Mouse (Mus musculus) erythroblast, embryonic 14.5 days (primary cell): ENCODE results near the gene Acad12. TPM values are rescaled to one million over a fixed set of nuclear protein-coding genes. Genes with fewer than 3 reads are reported as not detected.

Experiments
- H3K27me3 ChIP-seq: 2 replicates; pipeline ENCODE4 v1.6.1; 2012; ENCODE audit warnings: inconsistent platforms; ENCODE audit not compliant: control insufficient read depth
- H3K36me3 ChIP-seq: 2 replicates; pipeline ENCODE4 v1.6.1; 2012; ENCODE audit warnings: mild to moderate bottlenecking, inconsistent platforms; ENCODE audit not compliant: control insufficient read depth
- H3K4me1 ChIP-seq: 2 replicates; pipeline ENCODE4 v1.6.1; 2012; ENCODE audit warnings: inconsistent platforms; ENCODE audit not compliant: control insufficient read depth
- H3K4me3 ChIP-seq: replicated peaks from 2 replicates; pipeline ENCODE3; 2012; ENCODE audit warnings: moderate library complexity, mild to moderate bottlenecking, inconsistent platforms
- H3K9me3 ChIP-seq: 2 replicates; pipeline ENCODE4 v1.6.1; 2012; ENCODE audit warnings: low read length, inconsistent platforms, mixed read lengths; ENCODE audit not compliant: control insufficient read depth
- GATA1 ChIP-seq: IDR thresholded peaks from 2 replicates; pipeline ENCODE4 v1.6.1; 2012; ENCODE audit warnings: low read length, inconsistent platforms, mixed read lengths
- TAL1 ChIP-seq: IDR thresholded peaks from 3 replicates; pipeline ENCODE4 v1.6.1; 2012; ENCODE audit warnings: low read length, inconsistent platforms, mixed read lengths
- polyA plus RNA-seq: library from polyadenylated mRNA; stranded (reverse); fragments of >175 nt; gene quantifications from 2 replicates; pipeline ENCODE4 v1.2.3, GENCODE M21; 2012

Gene Acad12
- polyA plus RNA-seq, 1 experiment: 0.06 TPM

DNA sequence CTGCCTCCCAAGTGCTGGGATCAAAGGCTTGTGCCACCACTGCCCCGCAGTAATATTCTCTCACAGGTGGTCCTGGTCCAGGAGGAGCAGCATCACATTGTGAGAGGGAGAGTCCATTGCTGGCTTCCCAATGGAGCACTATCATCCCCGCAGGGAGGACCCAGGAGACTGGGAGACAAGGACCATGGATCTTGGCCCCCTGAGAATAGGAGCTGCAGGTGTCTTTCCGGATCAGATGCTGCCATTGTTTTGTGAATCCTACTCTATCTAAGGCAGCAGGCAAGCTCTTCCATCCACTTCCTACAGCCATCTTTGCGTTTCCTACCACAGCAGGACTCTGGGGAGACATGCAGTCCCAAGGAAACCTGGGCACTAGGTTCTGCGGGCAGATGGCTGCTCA, 33.0 kb downstream of the Acad12 start:
- H3K27me3 ChIP-seq: no peaks in the 10 kb centered on the region
- H3K4me1 ChIP-seq: peaks cover 26% of the 10 kb centered on the region
- TF ChIP-seq GATA1: no peak
- no peak for TF ChIP-seq TAL1
- H3K9me3 ChIP-seq: no peaks in the 10 kb centered on the region
- no peak overlapping the region for H3K4me3 ChIP-seq
- H3K36me3 ChIP-seq: no peaks in the 10 kb centered on the region; the same call in 1 of the 2 replicates

GRCm38 (mm10) chr5:121585005-121585404, 33.7 kb downstream of the Acad12 start:
- peaks cover 26% of the 10 kb centered on the region for H3K4me1 ChIP-seq
- no peak overlapping the region for H3K4me3 ChIP-seq
- TF ChIP-seq TAL1: no peak
- TF ChIP-seq GATA1: no peak
- no peaks in the 10 kb centered on the region for H3K27me3 ChIP-seq
- H3K9me3 ChIP-seq: no peaks in the 10 kb centered on the region
- peaks cover 4% of the 10 kb centered on the region; the same call in 1 of the 2 replicates for H3K36me3 ChIP-seq

GRCm38 (mm10) chr5:121583765-121584501, 34.8 kb downstream of the Acad12 start:
- Histone ChIP-seq H3K4me3 (no peak overlapping the region), H3K36me3 (peaks cover 15% of the 10 kb centered on the region), H3K27me3 (no peaks in the 10 kb centered on the region), H3K9me3 (no peaks in the 10 kb centered on the region), H3K4me1 (peaks cover 26% of the 10 kb centered on the region)
- TF ChIP-seq GATA1: no peak
- TF ChIP-seq TAL1: no peak

GRCm38 (mm10) chr5:121581945-121582344, 36.8 kb downstream of the Acad12 start:
- no peaks in the 10 kb centered on the region for H3K27me3 ChIP-seq
- no peak for TF ChIP-seq GATA1
- TF ChIP-seq TAL1: no peak
- no peaks in the 10 kb centered on the region for H3K9me3 ChIP-seq
- peaks cover 22% of the 10 kb centered on the region for H3K4me1 ChIP-seq
- no peak overlapping the region for H3K4me3 ChIP-seq
- H3K36me3 ChIP-seq: peaks cover 30% of the 10 kb centered on the region

DNA sequence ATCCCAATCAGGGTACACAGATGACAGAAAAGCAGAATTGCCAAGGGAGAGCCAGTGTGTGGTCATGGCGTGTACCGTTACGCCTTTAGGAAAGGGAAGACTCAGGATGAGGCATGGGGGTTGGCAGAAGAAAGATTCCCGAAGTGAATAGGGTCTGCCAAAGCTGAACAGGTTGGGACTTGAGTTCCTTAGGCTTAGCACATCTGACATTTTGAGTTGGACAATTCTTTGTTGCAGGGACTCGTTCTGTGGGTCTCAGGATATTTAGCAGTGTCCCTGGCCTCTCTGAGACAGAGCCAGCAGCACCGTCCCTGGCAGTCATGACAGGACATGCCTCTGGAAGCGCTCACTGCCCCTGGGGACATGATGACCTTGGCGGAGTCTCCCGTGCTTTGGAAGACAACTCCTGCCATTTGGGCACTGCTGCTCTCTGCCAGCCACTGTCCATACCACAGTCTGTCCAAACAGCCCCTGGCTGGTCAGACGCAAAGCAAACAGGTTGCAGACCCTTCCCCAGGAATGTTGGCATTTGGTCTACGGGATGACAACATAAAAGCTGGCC, 41.7 kb downstream of the Acad12 start:
- no peaks in the 10 kb centered on the region for H3K4me1 ChIP-seq
- no peaks in the 10 kb centered on the region for H3K9me3 ChIP-seq
- H3K27me3 ChIP-seq: no peaks in the 10 kb centered on the region
- no peak overlapping the region for H3K4me3 ChIP-seq
- H3K36me3 ChIP-seq: peaks cover 75% of the 10 kb centered on the region
- TF ChIP-seq GATA1 (no peak), TAL1 (no peak)

DNA sequence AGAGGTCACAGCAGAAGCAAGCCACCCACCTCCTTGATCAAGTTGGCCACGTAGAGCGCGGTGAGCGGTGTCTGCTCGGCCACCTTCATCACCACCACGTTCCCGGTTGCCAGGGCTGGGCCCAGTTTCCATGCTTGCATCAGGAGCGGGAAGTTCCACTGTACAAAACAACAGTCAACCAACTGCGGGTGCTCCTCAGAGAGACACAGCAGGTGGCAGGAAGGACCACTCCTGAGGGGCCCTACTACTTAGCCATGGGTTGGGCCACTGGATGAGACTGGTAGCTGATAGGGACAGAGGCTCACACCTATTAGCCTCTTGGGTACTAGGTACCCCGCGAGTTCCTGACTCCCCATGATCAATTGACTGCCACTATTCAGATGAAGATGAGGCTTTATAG, 42.9 kb downstream of the Acad12 start:
- Histone ChIP-seq H3K4me1 (no peaks in the 10 kb centered on the region), H3K27me3 (no peaks in the 10 kb centered on the region), H3K4me3 (no peak overlapping the region), H3K9me3 (no peaks in the 10 kb centered on the region), H3K36me3 (peaks cover 86% of the 10 kb centered on the region)
- TF ChIP-seq TAL1: no peak
- TF ChIP-seq GATA1: no peak

GRCm38 (mm10) chr5:121574145-121574544, 44.6 kb downstream of the Acad12 start:
- Histone ChIP-seq H3K36me3 (peaks cover 84% of the 10 kb centered on the region), H3K4me1 (no peaks in the 10 kb centered on the region), H3K27me3 (no peaks in the 10 kb centered on the region), H3K4me3 (no peak overlapping the region), H3K9me3 (no peaks in the 10 kb centered on the region)
- TF ChIP-seq GATA1: no peak
- no peak for TF ChIP-seq TAL1

GRCm38 (mm10) chr5:121570787-121571186, 48.0 kb downstream of the Acad12 start:
- no peaks in the 10 kb centered on the region for H3K9me3 ChIP-seq
- TF ChIP-seq GATA1: no peak
- TF ChIP-seq TAL1: no peak
- H3K36me3 ChIP-seq: peaks cover 68% of the 10 kb centered on the region
- no peaks in the 10 kb centered on the region for H3K4me1 ChIP-seq
- H3K4me3 ChIP-seq: no peak overlapping the region
- no peaks in the 10 kb centered on the region for H3K27me3 ChIP-seq

- H3K27me3 ChIP-seq: no peaks in the 10 kb centered on the region
- peaks cover 61% of the 10 kb centered on the region for H3K36me3 ChIP-seq
- no peaks in the 10 kb centered on the region for H3K9me3 ChIP-seq
- H3K4me1 ChIP-seq: no peaks in the 10 kb centered on the region
- TF ChIP-seq TAL1: no peak
- no peak for TF ChIP-seq GATA1
- H3K4me3 ChIP-seq: no peak overlapping the region
These were observed 48.8 kb downstream of the Acad12 start for GRCm38 (mm10) chr5:121569881-121570420.
